Mouse (Mus musculus): ENCODE measurements around the gene Dda1.

GRCm38 (mm10) chr8:71474344-71474743 is 5.3 kb downstream of the Dda1 start:
- TF ChIP-seq POLR2A (IDR thresholded peaks at IDR 0.05; ENCODE audit: low read depth, low read length) (no peak), CTCF (IDR thresholded peaks at IDR 0.05; ENCODE audit: extremely low read depth, insufficient read depth, insufficient read length, insufficient replicate concordance) (no peak)
